ENCODE assay signal across 9 mouse cellular contexts in the genomic region with DNA sequence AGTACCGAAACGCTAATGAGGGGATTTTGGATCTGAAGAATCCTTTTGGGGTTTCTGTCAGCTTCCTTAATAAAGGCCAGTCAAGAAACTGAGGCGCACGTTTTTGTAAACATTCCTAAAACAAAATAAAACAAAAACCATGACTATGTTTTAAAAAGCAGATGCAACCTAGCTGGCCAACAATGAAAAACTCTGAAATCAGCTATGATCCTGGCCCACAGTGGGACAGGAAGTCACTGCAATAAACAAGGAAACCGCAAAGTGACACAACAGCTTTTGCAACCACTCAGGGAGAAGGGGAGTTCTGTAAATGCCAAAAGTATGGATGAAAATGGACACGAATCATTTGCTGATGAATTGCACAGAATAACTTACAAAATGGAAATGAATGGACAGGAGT. TPM values are rescaled to one million over a fixed set of nuclear protein-coding genes. Genes with fewer than 3 reads are reported as not detected.
DNase-seq lines count a peak whose midpoint lies in the region; TF ChIP-seq lines count a peak whose summit lies in the region.
"Had no signal": no experiment of that assay in that cellular context is flagged by ENCODE, and none has a peak within 500 bp of the region (broad histone marks: within the 10 kb centered on the region; RNA-seq: fewer than 3 reads in every experiment).

No protein-coding gene starts in this region.

- peaks cover 16% of the 10 kb centered on the region; the same call in 1 of the 2 replicates for H3K36me3 ChIP-seq in E14TG2a.4 (ENCODE audit: insufficient read depth, low read length)
- no peaks in the 10 kb centered on the region for H3K36me3 ChIP-seq in hindbrain, embryonic 10.5 days
- no peaks in the 10 kb centered on the region for H3K36me3 ChIP-seq in macrophage (ENCODE audit: inconsistent target)

- peak overlapping the region; percentile 78 for H3K4me3 ChIP-seq in gastrocnemius, adult 2 months
- peak overlapping the region; percentile 83; the same call in 1 of the 2 replicates for H3K4me3 ChIP-seq in E14TG2a.4 (replicated peaks; ENCODE audit: low read length)
- H3K4me3 ChIP-seq in hindbrain, embryonic 10.5 days = peak overlapping the region; percentile 59
- peak overlapping the region; percentile 14; the same call in 1 of the 2 replicates for H3K4me3 ChIP-seq in macrophage (ENCODE audit: inconsistent target)

- peaks cover 10% of the 10 kb centered on the region; the same call in 1 of the 2 replicates for H3K27me3 ChIP-seq in E14TG2a.4 (ENCODE audit: insufficient read depth, low read length)
- no peaks in the 10 kb centered on the region for H3K27me3 ChIP-seq in hindbrain, embryonic 10.5 days (ENCODE audit: insufficient read depth, poor library complexity, severe bottlenecking)

- WGBS in hindbrain, embryonic 10.5 days = 19% methylated on average over 6 of the region's 6 CpGs
- 0% methylated on average over 4 of the region's 6 CpGs for WGBS in macrophage (ENCODE audit: missing documents)

- H3K79me2 ChIP-seq in macrophage (ENCODE audit: inconsistent target) = peaks cover 35% of the 10 kb centered on the region

- peaks cover 42% of the 10 kb centered on the region for H3K4me1 ChIP-seq in E14TG2a.4 (replicated peaks; ENCODE audit: low read depth, low read length)
- peaks cover 33% of the 10 kb centered on the region for H3K4me1 ChIP-seq in hindbrain, embryonic 10.5 days (replicated peaks)

- intact Hi-C loops in gastrocnemius, adult 2 months (cut with DNase I) = loop anchor here (5.0 kb wide), 1 partner anchor 131 kb away; a partner anchor contains a TSS
- intact Hi-C loops in left cerebral cortex, postnatal 4 days (cut with DNase I) = no loop called here

- no peak for TF ChIP-seq CTCF in gastrocnemius, adult 2 months (IDR thresholded peaks at IDR 0.05)
- no peak for TF ChIP-seq CTCF in E14TG2a.4 (conservative IDR thresholded peaks at IDR 0.05; ENCODE audit: low read length)

- DNase-seq in gastrocnemius, adult 2 months = no peak
- DNase-seq in gastrocnemius, adult 18-20 months (ENCODE audit: low spot score) = no peak
- no peak for DNase-seq in hindbrain, embryonic 10.5 days (ENCODE audit: low spot score)
- DNase-seq in frontal cortex, postnatal 36 days (ENCODE audit: low spot score in 2 of 2) = no peak
- no peak for DNase-seq in cerebellum, postnatal 36 days
- DNase-seq in left cerebral cortex, postnatal 4 days = no peak

- H3K27ac ChIP-seq in gastrocnemius, adult 2 months = peak overlapping the region; percentile 95
- H3K27ac ChIP-seq in hindbrain, embryonic 10.5 days = peak overlapping the region; percentile 86; the same call in 1 of the 2 replicates
- peak overlapping the region; percentile 95 for H3K27ac ChIP-seq in macrophage

- H3K9me3 ChIP-seq in E14TG2a.4 (ENCODE audit: low read length) = no peaks in the 10 kb centered on the region
- no peaks in the 10 kb centered on the region for H3K9me3 ChIP-seq in hindbrain, embryonic 10.5 days

RNA-seq across cellular contexts. Expression of a gene that starts 5.4 kb away (rescaled TPM):
- total RNA-seq in gastrocnemius, adult 2 months (2021) = 1 to 10 TPM; 6.8 to 7.1 TPM
- 1 to 10 TPM; 5.5 to 6.6 TPM for total RNA-seq in gastrocnemius, adult 18-20 months (2021)
- polyA plus RNA-seq in hindbrain, embryonic 10.5 days (2016; fragmentation: Nextera tagmentation; extraction: Ambion mirVana) = 7.7 and 10.7 TPM in 2 replicates
- total RNA-seq in macrophage (2018; cell fraction: chromatin; rRNA removed) = 10 to 100 TPM in 21 of 26 experiments, 1 to 10 TPM in 5; 2.6 to 51.8 (median 35.5) TPM
- total RNA-seq in macrophage (2018; cell fraction: cytosol; rRNA removed) = 10 to 100 TPM in 19 of 26 experiments, 1 to 10 TPM in 7; 1.7 to 15.8 (median 12.4) TPM
- total RNA-seq in macrophage (2018; cell fraction: nucleus; rRNA removed) = 10 to 100 TPM in 18 of 26 experiments, 1 to 10 TPM in 8; 2.2 to 36.7 (median 24.6) TPM
- polyA plus RNA-seq in macrophage (2018) = 4.9 to 8.7 TPM (median 8.4 TPM) in 3 replicates
- 10 to 100 TPM; 25.3 to 25.8 TPM for total RNA-seq in left cerebral cortex, postnatal 4 days (2021)

RNA-seq across cellular contexts. Expression of a gene that starts 8.5 kb away (rescaled TPM):
- total RNA-seq in gastrocnemius, adult 2 months (2021) = not detected
- total RNA-seq in gastrocnemius, adult 18-20 months (2021) = not detected
- polyA plus RNA-seq in hindbrain, embryonic 10.5 days (2016; fragmentation: Nextera tagmentation; extraction: Ambion mirVana) = 0.04 TPM in 1 of 2 replicates, not detected in the other
- 1 to 10 TPM in 17 of 26 experiments, under 1 TPM in 9; 0.62 to 2.3 (median 1.2) TPM for total RNA-seq in macrophage (2018; cell fraction: chromatin; rRNA removed)
- under 1 TPM in 13 of 26 experiments, not detected in 13; under 0.01 to 0.15 (median 0.04) TPM for total RNA-seq in macrophage (2018; cell fraction: cytosol; rRNA removed)
- under 1 TPM; 0.14 to 0.68 (median 0.39) TPM for total RNA-seq in macrophage (2018; cell fraction: nucleus; rRNA removed)
- not detected in 3 replicates for polyA plus RNA-seq in macrophage (2018)
- under 1 TPM; 0.38 to 0.58 TPM for total RNA-seq in left cerebral cortex, postnatal 4 days (2021)
- total RNA-seq: hematopoietic stem cell, adult 5-6 weeks had no signal

RNA-seq across cellular contexts. Expression of a gene that starts 45.2 kb away (rescaled TPM):
- total RNA-seq in gastrocnemius, adult 2 months (2021) = 100 to 1,000 TPM in 1 of 2 experiments, 10 to 100 TPM in 1; 99.2 to 113 TPM
- total RNA-seq in gastrocnemius, adult 18-20 months (2021) = 100 to 1,000 TPM; 101 to 131 TPM
- 193 and 221 TPM in 2 replicates for polyA plus RNA-seq in hindbrain, embryonic 10.5 days (2016; fragmentation: Nextera tagmentation; extraction: Ambion mirVana)
- 100 to 1,000 TPM; 135 to 409 (median 299) TPM for total RNA-seq in macrophage (2018; cell fraction: chromatin; rRNA removed)
- total RNA-seq in macrophage (2018; cell fraction: cytosol; rRNA removed) = 100 to 1,000 TPM in 9 of 26 experiments, 10 to 100 TPM in 17; 75.7 to 115 (median 97.2) TPM
- total RNA-seq in macrophage (2018; cell fraction: nucleus; rRNA removed) = 100 to 1,000 TPM; 110 to 386 (median 202) TPM
- 85.4 to 112 TPM (median 98.6 TPM) in 3 replicates for polyA plus RNA-seq in macrophage (2018)
- 100 to 1,000 TPM; 141 to 157 TPM for total RNA-seq in left cerebral cortex, postnatal 4 days (2021)

Comparison
In these comparisons a context has a peak if more than half of its experiments do, and no peak if none do; other contexts are left out.
1. H3K4me3 ChIP-seq: peak in every context shown above with its lines; median percentile 83 in E14TG2a.4; 78 in gastrocnemius, adult 2 months; 59 in hindbrain, embryonic 10.5 days; 14 in macrophage.